Mouse (Mus musculus): ENCODE results near the gene 1700029H14Rik. TPM values are rescaled to one million over a fixed set of nuclear protein-coding genes. Genes with fewer than 3 reads are reported as not detected.

1700029H14Rik gene
- polyA plus RNA-seq, 1 experiment from 2014 or later: not detected

DNA sequence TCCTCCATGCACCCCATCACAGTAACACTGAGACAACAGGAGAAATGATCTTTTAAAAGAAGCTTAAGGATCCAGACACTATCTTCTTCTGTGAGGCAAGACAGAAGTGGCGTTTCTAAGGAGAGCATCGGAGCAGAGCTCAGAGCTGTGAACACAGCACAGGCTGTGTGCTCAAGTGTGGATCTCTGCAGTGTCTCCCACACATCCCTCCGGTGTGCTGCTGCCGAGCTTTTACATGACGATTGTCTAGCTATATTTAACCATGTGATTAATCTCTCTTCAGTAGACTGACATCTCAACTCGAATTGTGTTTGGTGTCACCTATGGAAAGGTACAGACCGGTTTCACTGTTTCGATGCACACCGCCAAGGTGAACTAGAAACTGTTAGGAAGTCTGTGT, 42.8 kb downstream of the 1700029H14Rik start:
- no peak overlapping the region for H3K27ac ChIP-seq (ENCODE audit: low read depth, low read length)
- H3K27me3 ChIP-seq (ENCODE audit: control insufficient read depth, insufficient read depth, low read length): no peaks in the 10 kb centered on the region
- H3K9ac ChIP-seq (replicated peaks; ENCODE audit: low read depth, low read length): no peak overlapping the region
- ATAC-seq (ENCODE audit: low read depth): no peak
- no peak overlapping the region for H3K4me3 ChIP-seq (ENCODE audit: low read depth, low read length)
- H3K9me3 ChIP-seq (ENCODE audit: control insufficient read depth, low read length): no peaks in the 10 kb centered on the region
- H3K36me3 ChIP-seq (ENCODE audit: control insufficient read depth, insufficient read depth, low read length): no peaks in the 10 kb centered on the region
- 89% methylated on average over 9 of the region's 9 CpGs for WGBS
- no peaks in the 10 kb centered on the region for H3K4me1 ChIP-seq (ENCODE audit: control insufficient read depth, insufficient read depth, low read length)
- H3K4me2 ChIP-seq (ENCODE audit: low read depth, low read length): no peak overlapping the region

GRCm38 (mm10) chr8:13517284-13517781, 44.9 kb downstream of the 1700029H14Rik start:
- Histone ChIP-seq H3K27ac (ENCODE audit: low read depth, low read length) (no peak overlapping the region), H3K4me1 (ENCODE audit: control insufficient read depth, insufficient read depth, low read length) (no peaks in the 10 kb centered on the region), H3K27me3 (ENCODE audit: control insufficient read depth, insufficient read depth, low read length) (no peaks in the 10 kb centered on the region), H3K9me3 (ENCODE audit: control insufficient read depth, low read length) (no peaks in the 10 kb centered on the region), H3K9ac (replicated peaks; ENCODE audit: low read depth, low read length) (no peak overlapping the region), H3K4me3 (ENCODE audit: low read depth, low read length) (no peak overlapping the region), H3K36me3 (ENCODE audit: control insufficient read depth, insufficient read depth, low read length) (no peaks in the 10 kb centered on the region), H3K4me2 (ENCODE audit: low read depth, low read length) (no peak overlapping the region)
- 94% methylated on average over 6 of the region's 6 CpGs for WGBS
- no peak for ATAC-seq (ENCODE audit: low read depth)

GRCm38 (mm10) chr8:13516728-13517127, 45.5 kb downstream of the 1700029H14Rik start:
- Histone ChIP-seq H3K27me3 (ENCODE audit: control insufficient read depth, insufficient read depth, low read length) (no peaks in the 10 kb centered on the region), H3K4me3 (ENCODE audit: low read depth, low read length) (no peak overlapping the region), H3K4me1 (ENCODE audit: control insufficient read depth, insufficient read depth, low read length) (no peaks in the 10 kb centered on the region), H3K9me3 (ENCODE audit: control insufficient read depth, low read length) (no peaks in the 10 kb centered on the region), H3K36me3 (ENCODE audit: control insufficient read depth, insufficient read depth, low read length) (no peaks in the 10 kb centered on the region), H3K4me2 (ENCODE audit: low read depth, low read length) (no peak overlapping the region), H3K27ac (ENCODE audit: low read depth, low read length) (no peak overlapping the region), H3K9ac (replicated peaks; ENCODE audit: low read depth, low read length) (no peak overlapping the region)
- WGBS: 82% methylated on average over 5 of the region's 5 CpGs
- ATAC-seq (ENCODE audit: low read depth): no peak

GRCm38 (mm10) chr8:13516011-13516442, 46.2 kb downstream of the 1700029H14Rik start:
- Histone ChIP-seq H3K27ac (ENCODE audit: low read depth, low read length) (no peak overlapping the region), H3K9me3 (ENCODE audit: control insufficient read depth, low read length) (no peaks in the 10 kb centered on the region), H3K4me2 (ENCODE audit: low read depth, low read length) (no peak overlapping the region), H3K4me3 (ENCODE audit: low read depth, low read length) (no peak overlapping the region), H3K27me3 (ENCODE audit: control insufficient read depth, insufficient read depth, low read length) (no peaks in the 10 kb centered on the region), H3K9ac (replicated peaks; ENCODE audit: low read depth, low read length) (no peak overlapping the region), H3K4me1 (ENCODE audit: control insufficient read depth, insufficient read depth, low read length) (no peaks in the 10 kb centered on the region), H3K36me3 (ENCODE audit: control insufficient read depth, insufficient read depth, low read length) (no peaks in the 10 kb centered on the region)
- WGBS: 72% methylated on average over 7 of the region's 7 CpGs
- no peak for ATAC-seq (ENCODE audit: low read depth)

DNA sequence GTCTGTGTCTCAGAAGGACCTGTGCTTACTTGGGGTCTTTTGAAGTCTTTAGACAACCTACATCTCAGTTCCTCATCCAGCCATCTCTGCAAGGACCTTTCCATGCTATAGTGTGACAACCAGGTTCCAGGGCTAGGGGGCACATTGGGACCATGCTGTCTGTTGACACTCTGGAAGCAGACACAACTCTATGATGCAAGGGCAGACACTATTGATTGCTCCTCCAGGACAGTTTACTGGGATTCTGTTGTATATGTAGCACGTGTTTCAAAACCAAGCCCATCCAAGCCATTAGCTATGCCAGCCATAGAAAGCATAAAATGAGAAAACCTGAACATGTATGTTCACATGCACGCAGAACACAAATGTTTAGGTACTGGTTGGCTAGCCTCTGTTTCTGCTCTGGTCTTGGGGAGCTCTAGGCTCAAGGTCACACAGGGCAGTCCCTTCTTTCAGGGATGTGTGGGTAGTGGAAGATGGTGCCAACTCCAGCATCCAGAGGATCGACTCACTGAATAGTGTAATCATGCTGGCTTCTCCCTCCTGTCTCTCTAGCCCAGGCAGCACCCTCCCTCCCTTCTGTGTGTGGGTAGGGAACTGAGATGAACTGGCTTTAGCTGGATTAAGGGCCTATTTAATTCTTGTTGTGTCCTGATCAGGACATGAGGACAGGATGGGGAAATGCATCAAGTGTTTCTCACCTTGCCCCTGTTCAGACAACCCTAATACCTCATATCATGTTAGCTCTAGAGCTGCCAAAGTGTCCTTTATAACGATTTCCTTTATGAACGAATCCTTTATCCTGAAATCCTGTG, 48.5 kb downstream of the 1700029H14Rik start:
- no peaks in the 10 kb centered on the region for H3K9me3 ChIP-seq (ENCODE audit: control insufficient read depth, low read length)
- no peaks in the 10 kb centered on the region for H3K27me3 ChIP-seq (ENCODE audit: control insufficient read depth, insufficient read depth, low read length)
- H3K4me1 ChIP-seq (ENCODE audit: control insufficient read depth, insufficient read depth, low read length): no peaks in the 10 kb centered on the region
- ATAC-seq (ENCODE audit: low read depth): no peak
- no peak overlapping the region for H3K4me2 ChIP-seq (ENCODE audit: low read depth, low read length)
- no peak overlapping the region for H3K9ac ChIP-seq (replicated peaks; ENCODE audit: low read depth, low read length)
- no peak overlapping the region for H3K4me3 ChIP-seq (ENCODE audit: low read depth, low read length)
- H3K36me3 ChIP-seq (ENCODE audit: control insufficient read depth, insufficient read depth, low read length): no peaks in the 10 kb centered on the region
- WGBS: 88% methylated on average over 5 of the region's 5 CpGs
- no peak overlapping the region for H3K27ac ChIP-seq (ENCODE audit: low read depth, low read length)

DNA sequence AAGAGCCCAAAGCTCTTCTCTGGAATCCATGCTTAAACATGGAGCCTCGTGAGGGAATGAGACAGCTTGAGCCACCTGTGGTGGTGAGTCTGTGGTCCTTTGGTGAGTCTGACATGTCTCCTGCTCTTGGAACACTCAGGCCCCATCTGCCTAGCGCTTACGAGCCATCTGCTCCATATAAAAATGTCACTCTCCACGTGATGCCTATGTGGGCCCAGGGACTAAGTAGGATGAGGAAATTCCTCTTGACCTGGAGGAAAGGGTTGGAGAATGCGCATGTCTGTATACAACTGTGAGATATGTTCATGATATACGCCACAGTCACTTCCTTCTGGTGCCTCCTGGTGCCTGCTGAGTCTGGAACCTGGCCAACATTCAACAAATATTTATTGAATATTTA, 49.6 kb downstream of the 1700029H14Rik start:
- Histone ChIP-seq H3K36me3 (ENCODE audit: control insufficient read depth, insufficient read depth, low read length) (no peaks in the 10 kb centered on the region), H3K9me3 (ENCODE audit: control insufficient read depth, low read length) (no peaks in the 10 kb centered on the region), H3K4me3 (ENCODE audit: low read depth, low read length) (no peak overlapping the region), H3K27me3 (ENCODE audit: control insufficient read depth, insufficient read depth, low read length) (no peaks in the 10 kb centered on the region), H3K27ac (ENCODE audit: low read depth, low read length) (no peak overlapping the region), H3K4me1 (ENCODE audit: control insufficient read depth, insufficient read depth, low read length) (no peaks in the 10 kb centered on the region), H3K4me2 (ENCODE audit: low read depth, low read length) (no peak overlapping the region), H3K9ac (replicated peaks; ENCODE audit: low read depth, low read length) (no peak overlapping the region)
- ATAC-seq (ENCODE audit: low read depth): no peak
- 68% methylated on average over 6 of the region's 6 CpGs for WGBS

DNA sequence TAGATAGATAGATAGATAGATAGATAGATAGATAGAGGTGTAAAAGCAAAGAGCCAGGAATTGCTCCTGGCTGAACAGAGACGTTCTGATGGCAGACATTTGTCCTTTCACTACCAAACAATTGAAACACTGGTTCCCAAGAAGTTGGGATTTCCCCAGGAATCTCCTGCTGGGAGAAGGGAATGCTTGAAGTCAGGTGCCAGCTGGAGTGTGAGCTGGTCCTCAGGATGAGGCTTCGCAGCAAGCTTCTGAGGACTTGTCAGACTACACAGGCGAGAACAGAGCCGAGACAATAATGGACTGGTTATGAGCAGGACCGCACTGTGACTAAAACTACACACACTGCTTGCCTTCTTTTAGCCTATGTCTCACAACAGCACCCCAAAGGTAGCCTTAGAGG, 50.2 kb downstream of the 1700029H14Rik start:
- no peak overlapping the region for H3K4me3 ChIP-seq (ENCODE audit: low read depth, low read length)
- H3K9me3 ChIP-seq (ENCODE audit: control insufficient read depth, low read length): no peaks in the 10 kb centered on the region
- no peak overlapping the region for H3K9ac ChIP-seq (replicated peaks; ENCODE audit: low read depth, low read length)
- H3K27ac ChIP-seq (ENCODE audit: low read depth, low read length): no peak overlapping the region
- 77% methylated on average over 5 of the region's 5 CpGs for WGBS
- no peak for ATAC-seq (ENCODE audit: low read depth)
- no peaks in the 10 kb centered on the region for H3K27me3 ChIP-seq (ENCODE audit: control insufficient read depth, insufficient read depth, low read length)
- no peak overlapping the region for H3K4me2 ChIP-seq (ENCODE audit: low read depth, low read length)
- H3K4me1 ChIP-seq (ENCODE audit: control insufficient read depth, insufficient read depth, low read length): no peaks in the 10 kb centered on the region
- H3K36me3 ChIP-seq (ENCODE audit: control insufficient read depth, insufficient read depth, low read length): no peaks in the 10 kb centered on the region

- Histone ChIP-seq H3K4me1 (ENCODE audit: control insufficient read depth, insufficient read depth, low read length) (no peaks in the 10 kb centered on the region), H3K4me3 (ENCODE audit: low read depth, low read length) (no peak overlapping the region), H3K27ac (ENCODE audit: low read depth, low read length) (no peak overlapping the region), H3K36me3 (ENCODE audit: control insufficient read depth, insufficient read depth, low read length) (no peaks in the 10 kb centered on the region), H3K27me3 (ENCODE audit: control insufficient read depth, insufficient read depth, low read length) (no peaks in the 10 kb centered on the region), H3K4me2 (ENCODE audit: low read depth, low read length) (no peak overlapping the region), H3K9ac (replicated peaks; ENCODE audit: low read depth, low read length) (no peak overlapping the region), H3K9me3 (ENCODE audit: control insufficient read depth, low read length) (no peaks in the 10 kb centered on the region)
- 95% methylated on average over 3 of the region's 3 CpGs for WGBS
- ATAC-seq (ENCODE audit: low read depth): no peak
Measured at GRCm38 (mm10) chr8:13507284-13507937, 54.9 kb downstream of the 1700029H14Rik start.

DNA sequence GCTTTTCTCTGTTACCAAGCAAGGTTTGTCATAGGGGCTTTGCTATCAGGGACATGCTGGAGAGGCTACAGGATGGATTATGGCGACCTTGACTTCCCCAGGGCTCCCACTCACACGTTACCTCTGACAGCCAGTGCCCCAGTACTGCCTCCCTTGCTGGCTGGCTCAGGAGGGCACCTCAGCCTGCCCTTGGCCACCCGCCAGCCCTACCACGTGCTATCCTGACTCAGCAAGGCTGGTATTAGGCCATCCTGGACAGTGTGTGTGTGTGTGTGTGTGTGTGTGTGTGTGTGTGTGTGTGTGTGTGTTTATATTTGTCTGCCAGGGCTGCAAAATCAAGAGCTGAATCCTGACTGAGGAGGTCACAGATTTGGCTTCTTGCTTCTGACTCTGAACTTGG, 55.4 kb downstream of the 1700029H14Rik start:
- Histone ChIP-seq H3K9ac (replicated peaks; ENCODE audit: low read depth, low read length) (no peak overlapping the region), H3K4me1 (ENCODE audit: control insufficient read depth, insufficient read depth, low read length) (no peaks in the 10 kb centered on the region), H3K36me3 (ENCODE audit: control insufficient read depth, insufficient read depth, low read length) (no peaks in the 10 kb centered on the region), H3K27me3 (ENCODE audit: control insufficient read depth, insufficient read depth, low read length) (no peaks in the 10 kb centered on the region), H3K9me3 (ENCODE audit: control insufficient read depth, low read length) (no peaks in the 10 kb centered on the region), H3K4me2 (ENCODE audit: low read depth, low read length) (no peak overlapping the region), H3K4me3 (ENCODE audit: low read depth, low read length) (no peak overlapping the region), H3K27ac (ENCODE audit: low read depth, low read length) (no peak overlapping the region)
- ATAC-seq (ENCODE audit: low read depth): no peak
- WGBS: 45% methylated on average over 4 of the region's 4 CpGs
